Mouse (Mus musculus) frontal cortex, postnatal 36 days (tissue): Measurements from ENCODE around the gene Zfp280c.

Source experiments
- DNase-seq, 2 experiments: peaks; one replicate each; pipeline ENCODE4 v3.0.0; 2022; ENCODE audit warnings: low spot score in 2 of 2

The Zfp280c gene

GRCm38 (mm10) chrX:48594099-48594760 is at the start of gene Zfp280c:
TSS of gene Zfp280c (minus strand) at chrX:48594504.
- peak; percentile 70 to 77 for DNase-seq

DNA sequence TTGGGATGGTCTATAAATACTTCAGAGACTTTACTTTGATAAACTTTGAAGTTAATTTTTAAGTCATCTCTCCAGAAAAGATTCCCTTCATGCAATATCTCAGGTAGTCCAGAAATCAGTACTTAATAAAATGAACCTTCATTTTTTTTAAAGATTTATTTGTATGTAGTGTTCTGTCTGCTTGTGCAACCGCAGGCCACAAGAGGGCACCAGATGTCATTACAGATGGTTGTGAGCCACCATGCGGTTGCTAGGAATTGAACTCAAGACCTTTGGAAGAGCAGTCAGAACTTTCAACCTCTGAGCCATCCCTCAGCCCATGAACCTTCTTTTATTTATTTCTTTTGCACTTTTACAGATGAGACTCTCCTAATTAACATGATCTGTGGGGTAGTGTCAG is 42.7 kb upstream of the Zfp280c start:
- no peak for DNase-seq

DNA sequence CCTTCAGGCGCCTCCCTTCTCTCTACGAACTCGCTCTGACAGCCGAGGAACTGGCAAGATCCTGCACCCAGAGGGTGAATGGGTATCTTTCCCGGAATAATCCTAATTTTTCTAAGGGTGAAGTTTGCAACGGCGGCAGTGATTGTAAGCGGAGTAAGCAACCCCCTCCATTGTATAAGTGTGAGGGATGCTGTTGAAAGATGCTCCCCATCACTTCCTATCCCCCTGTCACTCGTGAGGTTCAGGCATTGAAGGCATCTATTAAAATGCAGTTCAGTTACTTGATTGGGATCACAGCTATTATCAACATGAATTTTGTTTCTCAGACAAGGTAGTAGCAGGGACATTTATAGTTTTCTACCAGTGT is 29.7 kb upstream of the Zfp280c start:
- peak in 1 of 2 experiments; percentile 8 for DNase-seq

- peak; percentile 80 to 81 for DNase-seq
Measured at GRCm38 (mm10) chrX:48623379-48624053, 29.2 kb upstream of the Zfp280c start, which contains the start of gene Slc25a14. TSS of gene Slc25a14 (plus strand) at chrX:48623413.

DNA sequence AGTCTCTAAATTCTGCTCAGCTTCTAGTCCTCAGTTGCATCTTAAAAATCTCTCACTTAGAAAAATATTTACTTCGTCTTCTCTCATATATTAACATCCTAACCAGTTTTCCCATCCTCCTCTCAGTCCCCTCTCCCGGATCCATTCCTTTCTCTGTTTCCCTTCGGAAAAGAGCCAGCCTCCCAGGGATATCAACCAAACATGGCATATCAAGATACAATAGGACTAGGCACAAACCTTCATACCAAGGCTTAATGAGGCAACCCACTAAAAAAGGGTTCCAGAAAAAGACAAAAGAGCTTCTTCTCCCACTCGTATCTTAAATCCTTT is 28.7 kb upstream of the Zfp280c start:
- DNase-seq = no peak

- no peak for DNase-seq
Measured at GRCm38 (mm10) chrX:48604872-48605271, 10.6 kb upstream of the Zfp280c start.

GRCm38 (mm10) chrX:48596906-48597305 is 2.6 kb upstream of the Zfp280c start:
- no peak for DNase-seq

GRCm38 (mm10) chrX:48596053-48596452 is 1.7 kb upstream of the Zfp280c start:
- no peak for DNase-seq

DNA sequence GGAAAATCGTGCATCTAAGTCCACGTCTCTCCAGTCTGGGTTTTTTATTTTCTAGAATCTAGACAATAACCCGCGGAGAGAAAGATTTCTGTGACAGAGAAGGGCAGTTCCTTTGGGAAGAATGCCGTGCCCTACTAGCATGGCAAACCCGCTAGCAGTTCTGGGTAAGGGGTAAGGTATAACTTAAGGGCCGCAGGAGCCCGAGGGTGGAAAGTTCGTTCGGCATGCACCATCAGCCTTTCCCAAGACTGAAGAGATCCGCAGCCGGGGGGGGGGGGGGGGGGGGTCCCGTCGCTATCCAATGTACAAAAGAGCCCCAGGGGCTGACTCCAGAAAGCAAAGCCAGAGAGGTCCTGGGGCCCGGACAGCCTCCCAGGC is 594 bp downstream of the Zfp280c start:
- DNase-seq = peak; percentile 5 to 6

- DNase-seq = no peak
Measured at GRCm38 (mm10) chrX:48583332-48583731, 11.0 kb downstream of the Zfp280c start.

GRCm38 (mm10) chrX:48532175-48532574 is 62.1 kb downstream of the Zfp280c start:
- DNase-seq = peak; percentile 66 to 85

DNA sequence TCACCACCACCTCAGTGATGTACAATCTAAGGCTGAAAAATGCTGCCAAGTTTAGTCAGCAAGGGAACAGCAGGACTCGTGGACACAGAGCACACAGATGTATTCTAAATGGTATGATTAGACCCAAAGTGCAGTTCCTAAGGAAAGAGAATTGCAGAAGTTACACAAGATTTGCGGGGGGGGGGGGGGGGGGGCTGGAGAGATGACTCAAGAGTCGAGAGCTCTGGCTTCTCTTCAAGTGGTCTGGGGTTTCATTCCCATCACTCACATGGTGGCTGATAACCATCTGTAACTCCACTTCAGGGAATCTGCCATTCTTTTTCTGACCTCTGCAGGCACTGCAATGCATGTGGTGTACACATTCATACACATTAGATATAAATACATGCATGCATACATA is 67.9 kb downstream of the Zfp280c start:
- no peak for DNase-seq

GRCm38 (mm10) chrX:48525866-48526265 is 68.4 kb downstream of the Zfp280c start:
- peak; percentile 45 to 74 for DNase-seq

- no peak for DNase-seq
Measured at GRCm38 (mm10) chrX:48525332-48525731, 69.0 kb downstream of the Zfp280c start.

DNA sequence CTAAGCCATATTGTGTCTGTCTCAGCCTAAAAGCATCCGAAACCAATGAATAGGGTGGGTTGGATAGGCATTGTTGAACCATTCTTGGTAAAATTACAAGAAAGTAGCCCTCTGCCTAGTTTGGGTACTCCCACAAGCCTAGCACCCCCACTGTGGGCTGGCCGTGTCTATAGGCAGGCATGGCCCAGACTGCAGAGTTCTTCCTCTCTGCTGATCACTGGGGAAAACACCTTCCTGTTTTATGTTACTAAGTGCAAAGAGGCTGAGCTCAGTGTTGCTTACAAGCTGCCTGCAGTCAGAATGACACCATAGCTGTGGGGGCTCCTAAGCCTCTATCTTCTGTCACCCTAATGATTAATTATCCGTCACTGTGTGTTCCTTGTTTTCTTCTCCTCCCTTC is 70.8 kb downstream of the Zfp280c start:
- DNase-seq = no peak

DNA sequence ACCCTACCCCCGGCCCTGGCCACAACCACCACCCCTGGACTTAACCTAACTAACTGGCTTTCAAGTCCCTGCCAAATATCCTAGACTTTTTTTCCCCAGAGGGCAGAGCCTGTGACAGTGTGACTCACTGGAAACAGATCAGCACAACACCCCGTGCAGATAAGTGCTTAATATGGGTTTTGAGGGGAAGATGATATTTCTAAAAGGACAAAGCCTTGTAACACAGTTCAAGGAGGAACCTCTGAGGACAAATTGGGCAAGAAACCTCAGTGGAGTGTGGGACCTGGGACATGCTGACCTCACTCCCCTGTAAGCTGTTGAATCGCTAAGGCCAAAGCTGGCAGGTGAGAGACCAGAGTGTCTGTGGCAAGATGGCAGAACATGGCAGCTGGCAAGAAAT is 72.7 kb downstream of the Zfp280c start:
- no peak for DNase-seq

- DNase-seq = no peak
Measured at GRCm38 (mm10) chrX:48519549-48520085, 74.7 kb downstream of the Zfp280c start.

GRCm38 (mm10) chrX:48518808-48519548 is 75.3 kb downstream of the Zfp280c start, which contains the start of gene Rab33a:
TSS of gene Rab33a (plus strand) at chrX:48519285.
- DNase-seq = peak; percentile 44 to 50

DNA sequence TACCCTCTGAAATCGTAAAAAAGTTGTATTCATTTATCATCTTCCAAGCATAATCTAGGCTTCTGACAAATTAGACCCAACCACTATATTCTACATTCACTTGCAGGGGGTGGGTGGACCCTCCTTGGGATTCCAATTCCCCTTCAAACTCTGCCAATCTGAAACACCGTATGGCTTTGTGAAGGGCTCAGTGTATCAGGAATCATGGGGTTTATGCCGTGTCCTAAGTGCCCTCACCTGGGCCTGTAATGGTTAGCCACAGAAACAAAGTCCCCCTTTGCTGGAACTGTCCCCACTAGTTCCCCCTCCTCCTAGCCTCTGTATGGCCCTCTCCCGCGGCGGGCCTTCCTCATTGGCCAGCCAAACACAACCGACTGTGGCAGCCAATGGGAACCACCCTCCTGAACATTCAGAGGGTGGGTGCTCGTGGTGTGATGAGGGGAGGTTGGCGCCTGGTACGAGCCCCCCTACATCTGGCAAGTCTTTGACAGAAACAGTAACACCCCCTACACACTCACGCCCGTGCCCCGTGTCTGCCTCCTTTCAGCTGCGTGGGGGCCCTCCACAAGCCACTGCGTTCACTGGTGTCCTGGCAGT is 76.0 kb downstream of the Zfp280c start:
- DNase-seq = peak in 1 of 2 experiments; percentile 34

DNA sequence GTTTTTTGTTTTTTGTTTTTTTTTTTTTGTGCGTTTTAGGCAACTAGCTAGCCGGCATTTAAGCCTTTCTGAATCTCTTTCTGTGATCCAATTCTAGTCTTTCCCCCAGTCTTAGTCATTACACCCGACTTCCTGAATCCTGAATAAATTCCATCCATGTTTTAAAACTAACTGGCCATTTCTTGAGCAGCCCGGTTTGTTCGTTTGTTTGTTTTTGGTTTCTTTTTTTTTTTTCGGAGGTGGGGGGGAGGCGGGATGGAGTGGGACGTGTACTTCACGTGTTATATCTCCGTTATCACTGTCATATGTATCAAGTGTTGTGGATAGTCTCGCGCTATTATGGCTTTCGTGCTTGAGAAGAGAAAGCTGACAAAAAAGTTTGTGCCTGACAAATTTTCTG is 80.5 kb downstream of the Zfp280c start:
- no peak for DNase-seq

GRCm38 (mm10) chrX:48513166-48513807 is 81.0 kb downstream of the Zfp280c start, which contains the start of gene Aifm1:
TSS of gene Aifm1 (minus strand) at chrX:48513563.
- peak; percentile 88 to 90 for DNase-seq

DNA sequence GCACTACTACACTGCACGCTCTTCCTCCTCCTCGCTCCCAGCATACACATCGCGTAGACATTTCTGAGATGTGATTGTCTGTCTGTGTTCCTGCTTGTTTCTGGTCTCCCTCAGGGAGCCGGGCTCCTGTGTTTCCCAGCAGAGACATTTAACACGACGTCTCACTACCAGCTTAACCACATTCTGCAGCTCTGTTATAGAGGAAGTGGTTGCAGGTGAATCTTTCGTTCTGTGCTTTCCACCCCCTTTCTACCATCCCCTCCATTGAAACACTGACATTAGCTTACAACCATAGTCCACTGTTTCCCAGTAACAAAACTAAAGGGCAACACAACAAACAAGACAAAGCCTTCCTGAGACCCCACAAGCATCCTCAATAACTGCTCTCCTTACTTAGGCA is 100.5 kb downstream of the Zfp280c start:
- no peak for DNase-seq
